Mouse (Mus musculus) limb, embryonic 15.5 days (tissue): ENCODE measurements around the gene Ttc22. TPM values are rescaled to one million over a fixed set of nuclear protein-coding genes. Genes with fewer than 3 reads are reported as not detected.

Source experiments
- ATAC-seq: fragments of 200-750 bp; cut with Nextera tagmentation; 2 replicates; pipeline ENCODE4 v1.8.0; 2017; ENCODE audit warnings: low read depth, moderate TSS enrichment; ENCODE audit not compliant: insufficient number of reproducible peaks, low FRiP score, low TSS enrichment
- H3K27ac ChIP-seq: fragments of 300-500 bp; sonication (generic); 2 replicates; pipeline ENCODE4 v1.5.1; 2015; ENCODE audit warnings: moderate library complexity, mild to moderate bottlenecking, inconsistent platforms
- H3K27me3 ChIP-seq: fragments of 300-500 bp; sonication (generic); 2 replicates; pipeline ENCODE4 v1.6.1; 2015; ENCODE audit warnings: inconsistent platforms
- H3K36me3 ChIP-seq: fragments of 300-500 bp; sonication (generic); 2 replicates; pipeline ENCODE4 v1.6.1; 2015; ENCODE audit warnings: inconsistent platforms
- H3K4me1 ChIP-seq: fragments of 300-500 bp; sonication (generic); 2 replicates; pipeline ENCODE4 v1.6.1; 2015; ENCODE audit warnings: inconsistent platforms
- H3K4me2 ChIP-seq: fragments of 300-500 bp; sonication (generic); 2 replicates; pipeline ENCODE4 v1.6.1; 2015; ENCODE audit warnings: mild to moderate bottlenecking, inconsistent platforms
- H3K4me3 ChIP-seq: fragments of 300-500 bp; sonication (generic); 2 replicates; pipeline ENCODE4 v1.5.1; 2015; ENCODE audit warnings: mild to moderate bottlenecking, inconsistent platforms
- H3K9ac ChIP-seq: fragments of 300-500 bp; sonication (generic); 2 replicates; pipeline ENCODE4 v1.6.1; 2015; ENCODE audit warnings: inconsistent platforms
- H3K9me3 ChIP-seq: fragments of 300-500 bp; sonication (generic); 2 replicates; pipeline ENCODE4 v1.6.1; 2016; ENCODE audit warnings: inconsistent platforms
- WGBS: fragments of 180-500 bp; shearing (Covaris S2); methylation state at CpG from one replicate; pipeline ENCODE4 v1.1.7; 2015; 5-methylcytosine and 5-hydroxymethylcytosine counted together
- polyA plus RNA-seq: library from polyadenylated mRNA; unstranded; fragments of >200 nt; fragmentation: Nextera tagmentation; extraction: Ambion mirVana; gene quantifications from 2 replicates; pipeline ENCODE4 v1.2.1, GENCODE M21; 2015

The Ttc22 gene
- polyA plus RNA-seq, 1 experiment from 2014 or later: 19.2 TPM

DNA sequence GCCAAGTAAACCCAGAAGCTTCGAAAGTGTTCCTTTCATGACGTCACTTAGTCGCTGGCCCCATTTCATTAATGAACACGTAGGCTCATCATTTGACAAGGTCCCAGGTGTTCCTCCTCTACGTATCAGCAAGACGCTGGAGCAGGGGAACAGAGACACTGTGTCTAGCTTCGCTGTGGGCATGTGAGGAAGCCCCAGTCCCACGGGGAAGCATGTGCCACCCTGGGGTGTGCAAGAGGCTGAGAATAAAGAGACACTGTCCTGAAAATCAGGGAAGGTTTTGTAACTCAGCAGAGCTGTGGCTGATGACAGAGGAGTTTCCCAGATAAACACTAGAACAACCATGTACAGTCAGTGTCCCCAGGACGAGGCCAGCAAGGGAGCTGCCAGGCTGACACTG lies 25.2 kb upstream of the Ttc22 start:
- Histone ChIP-seq H3K27me3 (no peaks in the 10 kb centered on the region), H3K9ac (no peak overlapping the region), H3K4me1 (no peaks in the 10 kb centered on the region), H3K36me3 (no peaks in the 10 kb centered on the region), H3K4me3 (no peak overlapping the region), H3K27ac (no peak overlapping the region), H3K9me3 (no peaks in the 10 kb centered on the region), H3K4me2 (no peak overlapping the region)
- 78% methylated on average over 9 of the region's 9 CpGs for WGBS
- ATAC-seq: no peak

DNA sequence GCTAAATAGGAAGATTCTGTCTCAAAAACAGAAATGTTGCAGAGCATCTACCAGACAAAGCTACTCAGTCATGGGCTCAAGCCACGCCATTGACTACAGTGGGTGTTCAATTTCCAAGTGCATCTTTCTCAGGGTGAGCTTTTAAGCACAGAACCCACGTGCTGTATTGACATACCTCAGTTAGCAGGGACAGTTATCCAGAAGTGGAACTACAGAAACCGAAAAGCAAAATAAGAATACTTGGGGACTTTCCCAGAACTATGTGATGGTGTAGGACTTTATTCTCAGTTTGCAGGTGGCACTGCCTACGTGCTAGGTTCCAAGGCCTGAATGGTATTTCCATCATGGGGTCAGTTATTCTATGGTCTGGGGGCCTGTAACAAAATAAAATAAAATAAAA lies 24.5 kb upstream of the Ttc22 start:
- ATAC-seq: no peak
- no peaks in the 10 kb centered on the region for H3K27me3 ChIP-seq
- no peaks in the 10 kb centered on the region for H3K4me1 ChIP-seq
- no peaks in the 10 kb centered on the region for H3K36me3 ChIP-seq
- H3K9ac ChIP-seq: no peak overlapping the region
- H3K4me3 ChIP-seq: no peak overlapping the region
- H3K9me3 ChIP-seq: no peaks in the 10 kb centered on the region
- H3K4me2 ChIP-seq: no peak overlapping the region
- H3K27ac ChIP-seq: no peak overlapping the region
- 80% methylated on average over 4 of the region's 4 CpGs for WGBS

DNA sequence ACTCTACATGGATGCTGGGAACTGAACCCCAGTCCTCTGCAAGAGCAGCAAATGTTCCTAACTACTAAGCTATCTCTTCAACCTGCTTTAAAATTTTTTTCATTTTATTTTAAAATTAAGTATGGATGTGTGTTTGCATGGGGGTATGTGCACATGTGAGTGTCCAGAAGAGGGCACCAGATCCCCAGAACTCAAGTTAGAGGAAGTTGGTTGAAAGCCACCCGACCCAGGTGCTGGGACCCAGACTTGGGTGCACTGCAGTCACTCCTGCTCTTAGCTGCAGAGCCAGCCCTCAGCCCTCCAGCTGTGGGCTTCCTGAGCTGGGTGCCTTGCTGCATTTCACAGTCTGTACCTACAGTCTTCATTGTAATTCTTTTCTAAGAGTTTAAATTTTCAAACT lies 22.8 kb upstream of the Ttc22 start:
- no peaks in the 10 kb centered on the region for H3K27me3 ChIP-seq
- ATAC-seq: no peak
- 32% methylated on average over 1 of the region's 1 CpGs for WGBS

DNA sequence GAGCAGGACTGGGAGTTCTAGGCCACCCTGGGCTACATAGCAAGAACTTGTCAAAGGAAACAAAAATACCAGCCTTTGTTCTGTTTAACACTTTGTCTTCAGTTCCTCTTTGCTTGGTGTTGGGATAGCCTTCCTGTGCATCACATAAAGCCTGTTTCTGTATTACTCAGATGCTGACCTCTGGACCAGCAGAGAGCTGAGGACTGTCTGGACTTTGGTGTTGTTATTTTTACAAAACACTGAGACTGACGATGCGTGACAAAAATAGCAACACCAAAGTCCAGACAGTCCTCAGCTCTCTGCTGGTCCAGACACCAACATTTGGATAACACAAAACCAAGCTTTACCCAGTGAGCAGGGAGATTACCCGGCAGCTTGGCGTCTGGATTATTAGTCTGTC lies 21.5 kb upstream of the Ttc22 start:
- Histone ChIP-seq H3K4me1 (no peaks in the 10 kb centered on the region), H3K4me3 (no peak overlapping the region), H3K27ac (no peak overlapping the region), H3K9me3 (no peaks in the 10 kb centered on the region), H3K9ac (no peak overlapping the region), H3K36me3 (no peaks in the 10 kb centered on the region), H3K4me2 (no peak overlapping the region), H3K27me3 (no peaks in the 10 kb centered on the region)
- 75% methylated on average over 4 of the region's 4 CpGs for WGBS
- no peak for ATAC-seq

More for the DNA sequence above, 22.8 kb upstream of the Ttc22 start:
- Histone ChIP-seq H3K4me3 (no peak overlapping the region), H3K27ac (no peak overlapping the region), H3K36me3 (no peaks in the 10 kb centered on the region), H3K9me3 (no peaks in the 10 kb centered on the region), H3K4me2 (no peak overlapping the region), H3K9ac (no peak overlapping the region), H3K4me1 (no peaks in the 10 kb centered on the region)

DNA sequence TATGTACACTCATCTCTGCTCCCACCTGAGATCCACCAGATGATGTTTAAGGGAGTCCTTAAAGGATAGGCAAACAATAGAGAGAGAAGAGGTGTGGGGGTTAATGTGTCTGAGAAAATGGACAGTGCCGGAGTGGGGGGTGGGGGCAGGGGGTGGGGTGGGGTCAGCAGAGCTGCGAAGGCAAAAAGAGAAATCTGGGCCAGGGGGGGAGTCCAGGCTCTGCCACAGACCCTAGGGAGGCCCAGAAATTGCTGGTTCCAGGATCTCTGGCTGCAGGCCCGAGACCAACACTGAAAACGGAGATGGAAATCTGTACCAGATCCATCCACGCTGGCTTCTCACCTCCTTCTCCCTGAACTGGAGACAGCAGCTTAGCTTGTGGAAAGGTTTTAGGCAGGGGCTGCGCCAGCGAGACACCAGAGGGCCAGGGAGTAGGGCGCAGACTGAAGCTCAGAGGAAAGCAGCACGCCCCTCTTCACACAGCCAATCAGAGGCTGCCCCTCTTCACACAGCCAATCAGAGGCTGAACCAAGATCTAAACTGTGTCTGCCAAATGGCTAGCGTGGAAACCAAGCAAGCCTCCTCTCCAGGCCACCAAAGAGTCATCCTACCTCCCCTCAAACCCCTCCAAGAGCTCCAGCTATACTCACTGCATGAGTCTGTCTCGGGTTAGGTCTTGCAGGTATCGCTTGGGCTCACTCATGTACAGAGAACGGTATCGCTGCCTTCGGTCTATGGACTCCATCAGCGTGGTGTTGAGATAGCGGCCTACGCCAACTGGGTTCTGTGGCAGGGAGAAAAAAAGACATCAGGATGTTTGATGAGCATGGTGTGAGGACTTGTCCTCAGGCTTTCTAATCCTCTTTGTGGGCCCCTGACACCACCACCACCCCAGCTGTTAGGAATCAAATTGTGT lies 15.3 kb upstream of the Ttc22 start:
- H3K9ac ChIP-seq: no peak overlapping the region
- H3K36me3 ChIP-seq: no peaks in the 10 kb centered on the region
- ATAC-seq: peak; percentile 74; the same call in 1 of the 2 replicates
- 39% methylated on average over 18 of the region's 18 CpGs for WGBS
- no peaks in the 10 kb centered on the region for H3K9me3 ChIP-seq
- H3K27me3 ChIP-seq: no peaks in the 10 kb centered on the region
- H3K4me3 ChIP-seq: peak overlapping the region; percentile 14; the same call in 1 of the 2 replicates
- H3K4me1 ChIP-seq: peaks cover 6% of the 10 kb centered on the region; the same call in 1 of the 2 replicates
- peak overlapping the region; percentile 28 for H3K4me2 ChIP-seq
- H3K27ac ChIP-seq: no peak overlapping the region

DNA sequence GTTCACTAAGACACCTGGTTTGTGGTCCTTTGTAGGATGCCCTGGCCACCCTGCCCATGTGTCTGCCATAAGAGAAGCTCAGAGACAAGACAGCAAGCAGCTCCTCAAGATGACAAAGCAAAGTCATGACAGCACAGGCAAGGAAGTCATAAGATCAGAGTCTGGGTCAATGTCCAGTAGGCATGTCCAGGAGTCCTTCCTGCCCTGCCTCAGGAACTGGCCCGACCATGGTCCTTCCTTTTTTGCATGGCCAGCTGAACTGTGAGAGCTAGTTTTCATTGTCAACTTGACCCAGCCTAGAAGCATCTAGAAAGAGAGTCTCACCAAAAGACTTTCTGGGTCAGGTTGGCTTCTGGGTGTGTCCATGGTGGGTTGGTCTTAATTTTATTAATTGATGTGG lies 14.3 kb upstream of the Ttc22 start:
- H3K4me1 ChIP-seq: peaks cover 6% of the 10 kb centered on the region; the same call in 1 of the 2 replicates
- H3K27ac ChIP-seq: no peak overlapping the region
- H3K4me3 ChIP-seq: no peak overlapping the region
- 76% methylated on average over 1 of the region's 1 CpGs for WGBS
- ATAC-seq: no peak
- H3K9me3 ChIP-seq: no peaks in the 10 kb centered on the region
- H3K27me3 ChIP-seq: no peaks in the 10 kb centered on the region
- H3K9ac ChIP-seq: no peak overlapping the region
- H3K4me2 ChIP-seq: no peak overlapping the region
- H3K36me3 ChIP-seq: no peaks in the 10 kb centered on the region

DNA sequence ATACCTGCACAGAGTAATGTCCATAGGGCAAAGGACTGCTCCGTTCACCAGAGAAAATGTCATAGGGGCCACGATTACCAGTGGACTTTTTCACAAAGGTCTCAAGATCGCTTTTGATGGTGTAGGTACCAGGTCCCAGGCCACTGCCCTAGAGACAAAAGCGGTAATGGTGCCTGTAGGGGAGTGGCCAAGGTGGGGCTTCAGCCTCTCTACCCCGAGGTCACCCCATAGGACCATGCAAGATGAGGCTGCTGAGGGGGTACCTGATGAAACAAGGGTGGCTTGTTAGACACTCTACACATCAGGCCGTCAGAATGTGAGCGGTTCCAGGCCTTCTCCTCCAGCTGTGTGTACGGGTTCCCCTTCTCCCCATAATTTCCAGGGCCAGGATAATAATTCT lies 9.1 kb upstream of the Ttc22 start:
- Histone ChIP-seq H3K36me3 (no peaks in the 10 kb centered on the region), H3K4me3 (no peak overlapping the region), H3K4me2 (no peak overlapping the region), H3K9me3 (no peaks in the 10 kb centered on the region), H3K27me3 (no peaks in the 10 kb centered on the region), H3K27ac (no peak overlapping the region), H3K4me1 (peaks cover 10% of the 10 kb centered on the region), H3K9ac (no peak overlapping the region)
- no peak for ATAC-seq
- 75% methylated on average over 8 of the region's 8 CpGs for WGBS

DNA sequence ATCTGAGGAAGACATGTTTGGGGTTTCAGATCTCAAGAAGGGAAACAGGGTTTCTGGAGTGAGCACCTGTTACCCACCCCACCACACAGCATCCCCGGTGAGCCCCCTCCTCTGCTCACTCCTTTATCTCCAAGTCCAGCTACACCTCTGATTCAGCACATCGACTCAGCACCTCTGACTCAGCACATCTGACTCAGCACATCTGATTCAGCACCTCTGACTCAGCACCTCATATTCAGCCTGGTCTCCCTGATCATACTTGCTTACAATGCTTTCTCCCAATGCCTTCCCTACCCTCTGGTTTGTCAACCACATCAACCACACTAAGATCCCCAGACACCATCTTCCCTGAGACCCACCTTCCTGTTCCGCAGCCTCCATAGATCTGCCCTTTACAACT lies 8.7 kb upstream of the Ttc22 start:
- Histone ChIP-seq H3K36me3 (no peaks in the 10 kb centered on the region), H3K27me3 (no peaks in the 10 kb centered on the region), H3K4me1 (peaks cover 10% of the 10 kb centered on the region), H3K4me3 (no peak overlapping the region), H3K9ac (no peak overlapping the region), H3K4me2 (no peak overlapping the region), H3K27ac (no peak overlapping the region), H3K9me3 (no peaks in the 10 kb centered on the region)
- ATAC-seq: no peak
- 77% methylated on average over 3 of the region's 3 CpGs for WGBS

DNA sequence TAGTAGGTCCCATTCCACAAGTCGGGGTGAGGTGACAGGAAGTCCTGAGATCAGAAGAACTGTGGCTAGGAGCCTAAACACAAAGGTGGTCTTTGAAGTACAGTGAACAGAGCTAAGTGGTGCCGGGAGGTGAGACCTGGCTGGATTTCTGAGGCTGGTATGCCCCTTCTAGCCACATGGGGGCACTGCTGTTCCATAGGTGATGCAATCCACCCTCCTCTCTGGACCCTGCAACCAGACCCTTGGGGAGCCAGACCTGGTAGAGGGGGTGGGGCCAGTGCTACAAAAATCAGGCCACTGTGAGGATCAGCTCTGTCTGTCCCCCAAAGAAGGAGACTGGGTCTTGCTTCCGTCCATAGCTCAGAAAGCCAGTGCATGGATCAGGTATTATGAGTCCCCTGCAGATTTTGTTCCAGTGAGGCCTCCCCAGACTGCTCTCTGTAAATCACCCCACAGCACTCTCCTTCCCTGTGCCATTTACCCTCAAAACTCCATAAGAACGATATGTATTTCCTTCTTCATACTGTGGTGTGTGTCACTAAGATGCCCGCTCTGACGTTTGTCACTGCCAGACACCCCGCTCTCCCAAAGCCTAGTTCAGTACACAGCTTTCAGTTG lies 7.9 kb upstream of the Ttc22 start:
- ATAC-seq: peak; percentile 30; the same call in 1 of the 2 replicates
- Histone ChIP-seq H3K4me1 (peaks cover 10% of the 10 kb centered on the region), H3K4me3 (no peak overlapping the region), H3K36me3 (no peaks in the 10 kb centered on the region), H3K9ac (no peak overlapping the region), H3K9me3 (no peaks in the 10 kb centered on the region), H3K27ac (no peak overlapping the region), H3K4me2 (no peak overlapping the region), H3K27me3 (no peaks in the 10 kb centered on the region)
- WGBS: 42% methylated on average over 7 of the region's 7 CpGs

DNA sequence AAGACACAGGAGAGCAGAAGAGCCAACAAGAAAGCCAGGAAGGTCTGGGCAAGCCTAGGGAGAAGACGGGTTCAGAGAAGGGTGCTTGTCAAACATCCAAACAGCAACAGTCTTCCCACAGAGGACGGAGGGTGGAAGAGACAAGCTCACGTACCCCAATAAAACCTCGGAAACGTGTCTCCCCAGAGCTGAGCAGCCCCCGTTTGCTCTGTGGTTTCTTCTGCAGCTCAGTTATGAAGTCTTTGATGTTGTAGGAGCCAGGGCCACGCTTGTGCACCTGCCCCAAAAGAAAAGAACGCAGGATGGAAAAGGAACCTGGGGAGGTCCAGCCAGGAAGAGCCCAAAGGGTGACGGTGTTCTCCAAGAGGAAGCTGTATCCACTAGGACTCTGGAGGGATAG lies 7.4 kb upstream of the Ttc22 start:
- no peak overlapping the region for H3K4me2 ChIP-seq
- no peak for ATAC-seq
- 69% methylated on average over 9 of the region's 9 CpGs for WGBS

DNA sequence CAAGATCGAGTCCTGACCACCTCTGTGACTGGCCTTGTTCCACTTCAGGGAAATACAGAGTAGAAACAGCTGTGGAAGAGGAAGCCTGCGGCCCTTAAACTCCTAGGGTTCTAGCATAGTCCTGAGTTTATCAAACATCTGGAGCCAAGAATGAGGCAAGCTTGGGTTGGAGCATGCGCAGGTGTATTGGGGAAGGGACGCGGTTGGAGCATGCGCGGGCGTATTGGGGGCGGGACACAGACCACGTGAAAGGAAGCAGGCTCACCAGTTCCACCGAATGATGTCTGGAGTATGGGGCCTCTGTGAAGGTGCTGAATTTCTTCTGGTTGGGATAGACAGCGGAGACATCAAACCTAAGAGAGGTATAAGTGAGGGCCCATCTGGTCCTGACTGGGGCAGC lies 6.6 kb upstream of the Ttc22 start:
- no peak overlapping the region for H3K9ac ChIP-seq
- no peak overlapping the region for H3K4me2 ChIP-seq
- ATAC-seq: no peak
- peaks cover 10% of the 10 kb centered on the region for H3K4me1 ChIP-seq
- no peak overlapping the region for H3K4me3 ChIP-seq
- H3K27me3 ChIP-seq: no peaks in the 10 kb centered on the region
- WGBS: 76% methylated on average over 12 of the region's 12 CpGs
- H3K27ac ChIP-seq: no peak overlapping the region
- H3K9me3 ChIP-seq: no peaks in the 10 kb centered on the region
- H3K36me3 ChIP-seq: no peaks in the 10 kb centered on the region

More for the DNA sequence above, 7.4 kb upstream of the Ttc22 start:
- Histone ChIP-seq H3K27ac (no peak overlapping the region), H3K4me1 (peaks cover 10% of the 10 kb centered on the region), H3K9ac (no peak overlapping the region), H3K36me3 (no peaks in the 10 kb centered on the region), H3K4me3 (no peak overlapping the region), H3K9me3 (no peaks in the 10 kb centered on the region), H3K27me3 (no peaks in the 10 kb centered on the region)

DNA sequence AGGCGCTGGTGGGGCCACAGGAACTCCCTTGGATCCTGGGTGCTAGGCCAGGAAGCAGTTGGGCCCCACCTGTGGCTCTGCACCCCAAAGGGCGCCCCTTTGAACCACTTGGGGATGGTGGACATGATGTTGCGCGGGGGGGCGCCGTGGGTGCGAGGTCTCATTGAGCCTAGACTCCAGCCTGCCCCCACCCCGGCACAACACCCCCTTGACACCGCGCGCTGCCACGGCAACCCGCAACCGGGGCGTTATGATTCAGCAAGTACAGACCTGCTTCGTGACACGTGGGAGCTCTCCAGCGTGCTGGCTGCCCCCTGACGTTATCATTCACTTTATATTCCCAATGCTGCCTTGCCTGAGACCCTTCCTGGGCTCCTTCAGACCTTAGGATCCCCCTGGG lies 5.2 kb upstream of the Ttc22 start, which contains the start of gene Lexm:
Gene Lexm (minus strand): TSS at position 186 of the 400 bp plus-strand sequence.
- Histone ChIP-seq H3K36me3 (no peaks in the 10 kb centered on the region), H3K27me3 (peaks cover 10% of the 10 kb centered on the region), H3K9ac (no peak within 1 kb of the TSS), H3K9me3 (no peaks in the 10 kb centered on the region), H3K4me3 (peak within 1 kb of the TSS; percentile 20; the same call in 1 of the 2 replicates), H3K4me1 (peaks cover 13% of the 10 kb centered on the region), H3K27ac (no peak within 1 kb of the TSS), H3K4me2 (peak within 1 kb of the TSS; percentile 42)
- under 1% methylated on average over 18 of the region's 19 CpGs for WGBS
- no peak for ATAC-seq
